Mouse (Mus musculus) neural tube, embryonic 14.5 days (tissue): ENCODE data around the gene Gpr37. TPM values are rescaled to one million over a fixed set of nuclear protein-coding genes. Genes with fewer than 3 reads are reported as not detected.

Source experiments
- ATAC-seq: fragments of 200-750 bp; cut with Nextera tagmentation; 2 replicates; pipeline ENCODE4 v1.8.0; 2017; ENCODE audit warnings: low read depth, mild to moderate bottlenecking, moderate TSS enrichment, moderate library complexity
- H3K27ac ChIP-seq: fragments of 300-500 bp; sonication (generic); 2 replicates; pipeline ENCODE4 v1.5.1; 2014; ENCODE audit warnings: low read depth, mild to moderate bottlenecking, control low read depth, low read length, moderate library complexity, mixed read lengths
- H3K27me3 ChIP-seq: fragments of 300-500 bp; sonication (generic); 2 replicates; pipeline ENCODE4 v1.6.1; 2014; ENCODE audit warnings: low read length; ENCODE audit not compliant: control insufficient read depth, insufficient read depth
- H3K36me3 ChIP-seq: fragments of 300-500 bp; sonication (generic); 2 replicates; pipeline ENCODE4 v1.6.1; 2014; ENCODE audit warnings: low read length, mixed read lengths; ENCODE audit not compliant: control insufficient read depth, insufficient read depth
- H3K4me1 ChIP-seq: fragments of 300-500 bp; sonication (generic); 2 replicates; pipeline ENCODE4 v1.6.1; 2014; ENCODE audit warnings: low read length; ENCODE audit not compliant: control insufficient read depth, insufficient read depth
- H3K4me2 ChIP-seq: fragments of 300-500 bp; sonication (generic); 2 replicates; pipeline ENCODE4 v1.6.1; 2014; ENCODE audit warnings: mild to moderate bottlenecking, low read depth, low read length, control low read depth
- H3K4me3 ChIP-seq: fragments of 300-500 bp; sonication (generic); 2 replicates; pipeline ENCODE4 v1.5.1; 2014; ENCODE audit warnings: low read depth, low read length, control low read depth, mixed read lengths
- H3K9ac ChIP-seq: fragments of 300-500 bp; sonication (generic); replicated peaks from 2 replicates; pipeline ENCODE4 v1.6.1; 2014; ENCODE audit warnings: low read depth, mild to moderate bottlenecking, control low read depth, low read length, mixed read lengths
- H3K9me3 ChIP-seq: fragments of 300-500 bp; sonication (generic); 2 replicates; pipeline ENCODE4 v1.6.1; 2016; ENCODE audit warnings: low read length; ENCODE audit not compliant: control insufficient read depth
- WGBS: fragments of 180-500 bp; shearing (Covaris S2); extraction: QIAGEN DNeasy Blood & Tissue Kit; methylation state at CpG from one replicate; pipeline ENCODE4 v1.1.7; 2014; 5-methylcytosine and 5-hydroxymethylcytosine counted together
- polyA plus RNA-seq: library from polyadenylated mRNA; unstranded; fragments of >200 nt; fragmentation: Nextera tagmentation; extraction: Ambion mirVana; gene quantifications from 2 replicates; pipeline ENCODE4 v1.2.1, GENCODE M21; 2014

Gene Gpr37
- 3.6 and 5.8 TPM in 2 replicates for polyA plus RNA-seq

DNA sequence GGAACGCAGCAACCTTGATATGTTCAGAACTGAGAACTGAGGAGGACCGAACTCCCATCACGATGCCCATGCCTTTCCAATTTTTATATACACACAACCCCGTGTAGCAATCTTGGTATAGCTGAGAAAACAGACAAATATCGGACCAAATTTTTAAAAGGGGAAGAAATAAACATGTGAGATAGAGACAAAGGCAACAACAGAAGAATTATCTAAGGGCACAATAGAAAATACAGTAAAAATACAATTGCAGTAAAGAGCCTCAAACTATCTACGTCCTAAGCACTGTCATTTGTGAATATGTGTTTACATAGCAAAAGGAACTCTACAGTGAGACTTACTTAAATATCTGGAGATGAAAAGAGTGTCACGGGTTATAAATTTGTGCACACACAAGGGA is at the start of gene Gpr37:
TSS of gene Gpr37 (minus strand) at position 101 of the 400 bp plus-strand sequence.
- peak within 1 kb of the TSS; percentile 51 for H3K9ac ChIP-seq
- no peak for ATAC-seq
- no peaks in the 10 kb centered on the region for H3K36me3 ChIP-seq
- peaks cover 4% of the 10 kb centered on the region; the same call in 1 of the 2 replicates for H3K4me1 ChIP-seq
- peak within 1 kb of the TSS; percentile 56 for H3K4me3 ChIP-seq
- H3K4me2 ChIP-seq = peak within 1 kb of the TSS; percentile 94
- 32% methylated on average over 7 of the region's 7 CpGs for WGBS
- no peaks in the 10 kb centered on the region for H3K9me3 ChIP-seq
- peaks cover 11% of the 10 kb centered on the region; the same call in 1 of the 2 replicates for H3K27me3 ChIP-seq
- H3K27ac ChIP-seq = peak within 1 kb of the TSS; percentile 60; the same call in 1 of the 2 replicates

DNA sequence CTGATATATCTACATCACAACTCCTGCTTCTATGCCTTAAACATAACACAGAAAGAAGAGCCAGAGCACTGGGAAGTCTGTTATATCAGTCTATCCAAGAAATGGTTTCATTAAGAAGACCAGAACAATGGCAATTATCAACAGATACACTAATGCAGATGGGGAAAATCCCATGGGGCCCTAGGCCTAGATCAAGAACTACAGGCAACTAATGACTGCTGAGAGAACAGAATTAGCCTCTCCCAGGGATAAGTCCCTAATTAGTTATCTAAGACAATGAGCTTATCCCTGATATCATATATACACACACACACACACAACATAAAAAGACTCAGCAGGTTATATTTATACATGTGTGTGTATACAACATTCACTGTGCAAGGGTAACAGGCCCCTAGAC is 46.0 kb upstream of the Gpr37 start:
- no peaks in the 10 kb centered on the region for H3K4me1 ChIP-seq
- H3K4me3 ChIP-seq = no peak overlapping the region
- no peaks in the 10 kb centered on the region for H3K9me3 ChIP-seq
- H3K9ac ChIP-seq = no peak overlapping the region
- H3K36me3 ChIP-seq = no peaks in the 10 kb centered on the region
- no peak overlapping the region for H3K4me2 ChIP-seq
- no peak overlapping the region for H3K27ac ChIP-seq
- peak; percentile 70; the same call in 1 of the 2 replicates for ATAC-seq
- H3K27me3 ChIP-seq = no peaks in the 10 kb centered on the region

DNA sequence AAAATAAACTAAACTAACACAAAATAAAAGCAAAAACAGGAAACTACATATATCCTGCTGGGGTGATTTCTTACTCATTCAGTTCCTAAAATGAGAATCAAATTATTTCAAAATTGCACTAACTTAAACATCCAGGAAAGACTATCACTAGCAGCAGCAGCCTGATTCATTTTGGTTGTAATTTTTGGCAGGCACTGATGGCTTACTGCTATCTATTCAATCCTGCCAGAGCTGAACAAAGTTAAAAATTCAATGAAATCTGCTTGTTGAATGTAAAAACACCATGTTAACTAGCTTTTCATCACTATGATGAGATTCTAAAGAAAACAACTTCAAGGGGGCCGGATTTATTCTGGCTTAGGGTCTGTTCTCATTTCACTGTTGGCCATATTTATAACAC is 36.0 kb upstream of the Gpr37 start:
- no peaks in the 10 kb centered on the region for H3K36me3 ChIP-seq
- H3K9ac ChIP-seq = no peak overlapping the region
- H3K9me3 ChIP-seq = no peaks in the 10 kb centered on the region
- 86% methylated on average over 1 of the region's 1 CpGs for WGBS
- no peak overlapping the region for H3K27ac ChIP-seq
- no peak overlapping the region for H3K4me2 ChIP-seq
- no peak for ATAC-seq
- no peaks in the 10 kb centered on the region for H3K4me1 ChIP-seq
- H3K4me3 ChIP-seq = no peak overlapping the region
- H3K27me3 ChIP-seq = no peaks in the 10 kb centered on the region

DNA sequence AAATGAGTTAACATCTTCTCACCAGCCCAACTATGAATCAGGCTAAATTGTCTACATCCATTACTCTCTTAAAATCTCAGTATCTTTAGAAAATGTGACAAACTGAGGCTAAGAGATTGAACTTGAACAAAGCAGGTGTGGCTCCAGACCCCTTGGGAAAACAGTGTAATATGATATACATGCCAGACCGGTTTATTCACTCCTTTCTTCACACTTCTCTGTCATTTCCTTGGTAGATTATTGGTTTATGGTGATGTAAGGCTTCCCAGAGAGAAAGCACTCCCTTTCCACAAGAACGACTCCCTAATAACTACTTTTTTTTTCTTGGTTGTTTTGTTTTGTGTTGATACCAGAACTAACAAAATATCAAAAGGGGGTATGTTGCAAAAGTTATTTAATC is 20.1 kb upstream of the Gpr37 start:
- Histone ChIP-seq H3K4me2 (no peak overlapping the region), H3K27me3 (no peaks in the 10 kb centered on the region), H3K36me3 (no peaks in the 10 kb centered on the region), H3K4me3 (no peak overlapping the region), H3K4me1 (no peaks in the 10 kb centered on the region), H3K27ac (no peak overlapping the region), H3K9me3 (no peaks in the 10 kb centered on the region), H3K9ac (no peak overlapping the region)
- WGBS = 20% methylated on average over 2 of the region's 2 CpGs
- ATAC-seq = no peak

DNA sequence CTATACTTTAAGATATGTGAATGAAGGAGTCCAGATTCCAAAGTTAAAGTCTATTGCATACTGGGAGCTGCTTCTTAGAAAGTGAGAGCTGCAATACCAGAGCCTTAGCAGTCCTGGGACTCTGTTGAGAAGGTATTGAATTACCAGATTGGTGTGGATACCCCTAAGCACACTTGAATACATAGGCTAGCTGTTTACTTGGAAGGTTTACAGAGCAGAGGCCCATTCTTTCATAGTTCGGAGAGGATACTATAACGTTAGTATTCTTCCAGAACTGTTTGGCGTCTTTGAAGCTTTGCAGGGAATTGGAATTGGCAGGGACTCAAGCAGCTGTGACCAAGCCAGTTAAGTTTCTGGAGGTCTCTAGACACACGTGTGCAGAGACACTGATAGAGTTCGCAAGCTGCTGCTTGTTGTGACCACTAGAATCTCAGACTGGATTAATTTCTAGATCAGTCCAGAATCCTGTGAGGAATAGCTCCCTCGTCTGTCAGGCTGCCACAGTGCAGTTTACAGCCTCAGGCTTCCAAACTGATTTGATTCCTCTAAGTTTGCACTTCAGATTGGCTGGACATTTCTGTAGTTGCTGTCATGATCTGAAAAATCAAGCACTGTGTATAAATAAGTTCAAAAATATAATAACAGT is 18.8 kb upstream of the Gpr37 start:
- H3K9ac ChIP-seq = no peak overlapping the region
- no peak overlapping the region for H3K27ac ChIP-seq
- no peaks in the 10 kb centered on the region for H3K36me3 ChIP-seq
- H3K4me2 ChIP-seq = no peak overlapping the region
- H3K9me3 ChIP-seq = no peaks in the 10 kb centered on the region
- 50% methylated on average over 6 of the region's 6 CpGs for WGBS
- peak; percentile 54; the same call in 1 of the 2 replicates for ATAC-seq
- no peaks in the 10 kb centered on the region for H3K27me3 ChIP-seq
- no peaks in the 10 kb centered on the region for H3K4me1 ChIP-seq
- H3K4me3 ChIP-seq = no peak overlapping the region

DNA sequence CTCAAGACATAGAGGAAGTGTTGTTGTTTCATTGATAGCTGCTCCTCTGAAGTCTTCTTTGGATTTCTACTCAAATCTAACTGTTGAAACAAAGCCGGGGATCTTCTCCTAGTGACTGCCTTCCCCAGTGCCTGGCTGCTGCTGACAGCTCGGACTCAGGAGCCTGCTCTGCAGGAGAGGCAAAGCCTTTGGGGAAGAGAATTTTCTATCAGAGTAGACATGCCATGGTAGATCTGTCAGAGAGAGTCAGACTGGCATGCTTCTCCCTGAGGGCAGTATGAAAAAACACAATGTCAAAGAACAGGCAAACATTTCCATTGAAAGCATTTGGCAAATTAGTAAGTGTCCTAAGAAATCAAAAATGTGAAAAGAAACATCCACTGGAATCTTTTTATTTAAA is 9.4 kb upstream of the Gpr37 start:
- no peak for ATAC-seq
- WGBS = 68% methylated on average over 2 of the region's 2 CpGs
- H3K9me3 ChIP-seq = no peaks in the 10 kb centered on the region
- H3K4me1 ChIP-seq = no peaks in the 10 kb centered on the region
- no peak overlapping the region for H3K9ac ChIP-seq
- no peak overlapping the region for H3K4me3 ChIP-seq
- no peak overlapping the region for H3K4me2 ChIP-seq
- no peaks in the 10 kb centered on the region for H3K36me3 ChIP-seq
- no peak overlapping the region for H3K27ac ChIP-seq
- H3K27me3 ChIP-seq = no peaks in the 10 kb centered on the region

DNA sequence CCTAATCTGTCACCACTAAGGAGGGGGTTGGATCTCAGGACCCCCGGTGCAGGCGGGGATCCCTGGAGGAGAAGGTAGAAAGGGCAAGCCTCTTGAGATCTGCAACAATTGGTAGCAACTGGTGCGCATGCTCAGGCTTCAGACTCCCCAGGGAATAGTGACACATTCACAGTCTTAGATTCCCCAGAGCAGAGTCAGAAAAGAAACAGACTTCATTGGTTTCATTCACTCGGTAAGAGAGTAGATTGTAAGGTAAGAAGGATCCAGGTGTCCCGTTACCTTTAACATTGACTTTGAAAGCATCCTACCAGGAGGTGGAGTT is 284 bp downstream of the Gpr37 start:
- Histone ChIP-seq H3K36me3 (no peaks in the 10 kb centered on the region), H3K9me3 (no peaks in the 10 kb centered on the region), H3K27me3 (peaks cover 11% of the 10 kb centered on the region; the same call in 1 of the 2 replicates), H3K27ac (peak overlapping the region; percentile 60; the same call in 1 of the 2 replicates), H3K4me2 (peak overlapping the region; percentile 94), H3K9ac (peak overlapping the region; percentile 51), H3K4me3 (peak overlapping the region; percentile 56), H3K4me1 (peaks cover 4% of the 10 kb centered on the region; the same call in 1 of the 2 replicates)
- ATAC-seq = peak; percentile 74
- whole genome bisulfite sequencing = 4% methylated on average over 5 of the region's 5 CpGs

DNA sequence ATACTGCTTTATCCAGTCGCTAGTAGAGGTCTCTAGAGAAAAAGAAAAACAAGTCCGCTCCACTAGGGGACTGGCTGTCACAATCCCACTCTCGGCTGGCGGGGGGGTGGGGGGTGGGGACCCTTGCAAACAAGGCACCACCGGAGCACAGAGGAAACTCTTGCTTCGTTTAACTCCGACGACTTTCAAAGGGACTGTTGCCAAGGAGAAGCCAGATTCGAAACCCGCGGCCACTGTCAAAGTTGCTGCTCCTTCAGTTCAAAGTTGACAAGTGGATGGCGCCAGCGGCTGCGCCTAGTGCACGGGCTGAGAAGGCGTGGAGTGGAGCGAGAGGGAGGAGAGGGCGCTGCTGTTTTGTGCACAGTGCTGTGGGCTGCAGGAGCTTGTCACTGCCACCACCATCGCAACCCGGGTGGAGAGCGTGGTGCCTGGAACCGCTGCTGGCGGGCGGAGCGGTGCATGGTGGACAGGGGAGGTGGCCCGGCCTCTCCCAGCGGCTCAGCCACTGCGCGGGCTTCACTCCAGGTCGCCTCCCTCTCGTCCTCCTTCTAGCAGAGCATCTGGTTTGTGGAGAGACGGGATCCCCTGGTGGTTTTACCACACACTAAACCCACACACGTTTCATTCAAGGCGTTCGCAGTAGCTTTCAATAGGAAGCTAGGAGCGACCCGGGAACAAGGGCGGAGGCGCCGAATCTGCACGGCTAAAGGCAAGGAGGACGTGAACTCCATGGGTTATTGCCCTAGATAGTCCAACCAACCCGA is 827 bp downstream of the Gpr37 start:
- H3K9me3 ChIP-seq = no peaks in the 10 kb centered on the region

DNA sequence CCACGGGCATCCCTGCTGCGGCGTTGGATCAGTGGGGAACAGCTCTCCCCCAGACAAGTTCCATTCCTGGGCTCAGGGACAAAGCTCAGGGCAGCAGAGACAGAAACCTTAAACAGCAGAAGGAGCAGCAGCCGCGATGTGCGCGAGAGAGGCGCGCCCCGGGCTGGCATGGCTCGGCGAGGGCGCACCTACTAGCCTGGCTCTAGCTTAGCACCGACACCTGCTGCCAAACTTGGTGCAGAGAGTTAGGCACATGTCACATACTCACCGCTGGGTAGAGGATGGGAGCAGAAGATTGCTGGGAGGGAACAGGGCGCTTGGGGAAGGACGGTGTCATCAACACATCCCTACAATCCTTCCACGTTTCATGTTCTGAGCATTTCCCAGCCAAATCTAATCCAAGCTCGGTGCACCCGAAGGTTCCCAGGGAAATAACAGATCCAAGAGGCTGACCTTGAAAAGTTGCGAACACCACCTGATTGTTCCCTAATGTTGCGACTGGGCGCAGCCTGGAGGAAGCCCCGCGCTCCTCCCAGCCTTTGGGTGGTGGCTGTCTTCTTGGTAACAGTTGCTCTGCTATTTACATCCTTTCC is 1.5 kb downstream of the Gpr37 start:
- Histone ChIP-seq H3K27me3 (peaks cover 11% of the 10 kb centered on the region; the same call in 1 of the 2 replicates), H3K4me1 (peaks cover 4% of the 10 kb centered on the region; the same call in 1 of the 2 replicates), H3K36me3 (no peaks in the 10 kb centered on the region), H3K9ac (peak overlapping the region; percentile 25), H3K9me3 (no peaks in the 10 kb centered on the region), H3K27ac (no peak overlapping the region), H3K4me2 (peak overlapping the region; percentile 94), H3K4me3 (peak overlapping the region; percentile 56)
- ATAC-seq = peak; percentile 15; the same call in 1 of the 2 replicates
- WGBS = under 1% methylated on average over 25 of the region's 25 CpGs

More for the DNA sequence above, 827 bp downstream of the Gpr37 start:
- Histone ChIP-seq H3K4me2 (peak overlapping the region; percentile 94), H3K4me3 (peak overlapping the region; percentile 56), H3K9ac (peak overlapping the region; percentile 51), H3K27ac (peak overlapping the region; percentile 60; the same call in 1 of the 2 replicates), H3K36me3 (no peaks in the 10 kb centered on the region), H3K27me3 (peaks cover 11% of the 10 kb centered on the region; the same call in 1 of the 2 replicates), H3K4me1 (peaks cover 4% of the 10 kb centered on the region; the same call in 1 of the 2 replicates)
- ATAC-seq = peak; percentile 89
- under 1% methylated on average over 43 of the region's 43 CpGs for WGBS
